Mouse (Mus musculus): Measurements from ENCODE around the gene Gm7970. TPM values are rescaled to one million over a fixed set of nuclear protein-coding genes. Genes with fewer than 3 reads are reported as not detected.
"Not testable (repeated sequence)": the region's sequence is repeated elsewhere in the genome, so short reads cannot be mapped to it uniquely, and the experiment has no call there.

Gm7970 gene
- polyA plus RNA-seq (2012; rRNA removed) = not detected in 2 replicates

DNA sequence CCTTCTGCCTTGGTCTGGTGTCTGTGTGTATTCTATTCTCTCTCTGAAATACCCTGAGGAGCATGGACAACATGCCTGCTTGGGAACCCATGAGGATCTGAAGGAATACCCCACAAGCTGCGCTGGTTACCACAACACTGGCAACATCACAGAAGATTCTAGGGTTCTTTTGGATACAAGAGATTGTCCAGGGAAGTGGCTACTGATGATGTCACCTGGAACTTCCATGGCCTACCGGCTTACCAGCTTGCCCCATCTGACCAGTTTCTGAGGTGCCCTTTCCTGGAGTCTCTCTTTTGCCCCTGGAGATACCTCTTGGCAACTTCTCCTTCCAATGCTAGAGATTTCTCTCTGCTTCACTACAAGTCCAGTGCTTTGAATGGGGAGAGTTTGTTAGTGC lies at the start of gene Gm7970:
TSS of gene Gm7970 (minus strand) at position 101 of the 400 bp plus-strand sequence.
- DNase-seq (ENCODE audit: low read depth, low spot score) = not testable (repeated sequence)
- no CpG with 5 or more reads among the region's 2 CpGs for WGBS

DNA sequence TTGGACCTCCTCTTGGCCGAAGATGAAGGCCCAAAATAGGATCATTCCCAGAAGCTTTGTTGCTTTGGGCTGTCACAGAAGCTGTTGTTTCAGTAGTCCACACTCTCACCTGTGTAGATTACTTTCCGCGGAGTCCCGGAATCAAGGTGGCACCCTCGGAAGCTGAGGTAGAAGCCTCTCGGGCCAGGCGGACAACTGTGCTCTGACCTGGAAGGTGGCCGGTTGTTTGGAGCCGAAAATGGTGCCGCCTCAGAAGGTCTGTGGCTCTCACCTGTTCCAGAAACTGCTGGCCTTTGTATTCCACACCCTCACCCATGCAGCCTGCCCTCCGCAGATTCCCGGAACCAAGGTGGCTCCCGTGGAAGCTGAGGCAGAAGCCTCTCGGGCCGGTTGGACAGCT lies 45.6 kb upstream of the Gm7970 start:
- not testable (repeated sequence) for DNase-seq (ENCODE audit: low read depth, low spot score)
- 94% methylated on average over 15 of the region's 15 CpGs for WGBS

GRCm38 (mm10) chr14:41586346-41586745 lies 31.0 kb upstream of the Gm7970 start:
- DNase-seq (ENCODE audit: low read depth, low spot score) = not testable (repeated sequence)
- 81% methylated on average over 1 of the region's 1 CpGs for WGBS

GRCm38 (mm10) chr14:41572911-41573310 lies 17.5 kb upstream of the Gm7970 start, which contains the start of gene 1700049E17Rik2:
Gene 1700049E17Rik2, plus strand, starts transcription at chr14:41573211.
- DNase-seq (ENCODE audit: low read depth, low spot score) = not testable (repeated sequence)
- WGBS = no CpG with 5 or more reads among the region's 1 CpGs

DNA sequence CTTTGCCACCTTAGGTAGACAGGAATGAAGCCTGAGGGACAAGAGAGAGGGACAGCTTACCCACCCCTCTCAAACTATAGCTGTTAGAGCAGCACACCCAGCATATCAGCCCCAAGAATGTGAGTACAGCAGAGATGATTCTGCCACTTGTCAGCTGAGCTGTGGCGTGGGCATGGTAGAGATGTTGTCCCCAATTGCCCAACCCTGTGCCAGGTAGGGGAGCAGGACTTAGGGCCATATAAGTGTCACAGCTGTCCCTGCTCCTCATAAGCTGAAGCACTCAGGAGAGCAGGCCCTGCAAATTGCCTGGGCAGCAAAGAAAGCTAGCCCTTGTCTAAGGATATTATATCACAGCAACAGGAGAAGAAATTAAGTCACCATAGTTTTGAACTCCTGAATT lies 30.7 kb downstream of the Gm7970 start:
- not testable (repeated sequence) for DNase-seq (ENCODE audit: low read depth, low spot score)
- WGBS = 82% methylated on average over 1 of the region's 1 CpGs

DNA sequence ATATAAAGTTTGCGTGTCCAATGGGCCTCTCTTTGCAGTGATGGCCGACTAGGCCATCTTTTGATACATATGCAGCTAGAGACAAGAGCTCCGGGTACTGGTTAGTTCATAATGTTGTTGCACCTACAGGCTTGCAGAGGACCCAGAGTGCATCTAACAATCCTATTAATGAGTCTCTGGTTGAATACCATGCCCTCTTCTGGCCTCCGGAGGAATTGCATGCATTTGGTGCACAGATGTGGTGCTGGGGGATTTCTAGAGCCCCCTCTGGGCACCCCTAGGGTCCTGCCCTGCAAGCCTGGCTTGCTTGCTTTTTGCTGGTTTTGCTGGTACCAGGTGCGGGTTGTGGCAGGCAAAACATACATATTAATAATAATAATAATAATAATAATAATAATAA lies 34.7 kb downstream of the Gm7970 start:
- WGBS = 81% methylated on average over 5 of the region's 5 CpGs
- DNase-seq (ENCODE audit: low read depth, low spot score) = not testable (repeated sequence)

Other genes with a start within 250 kb of the Gm7970 start
- gene Gm5798, start 207.0 kb downstream of the Gm7970 start, polyA plus RNA-seq (2012; rRNA removed) = not detected in 2 replicates
- not detected in 2 replicates for gene Gm7945, start 169.2 kb downstream of the Gm7970 start, polyA plus RNA-seq (2012; rRNA removed)
- gene Gm6482, start 147.3 kb downstream of the Gm7970 start, polyA plus RNA-seq (2012; rRNA removed) = not detected in 2 replicates
- not detected in 2 replicates for gene Gm7954, start 102.1 kb downstream of the Gm7970 start, polyA plus RNA-seq (2012; rRNA removed)
- gene Gm3486, start 66.1 kb downstream of the Gm7970 start, polyA plus RNA-seq (2012; rRNA removed) = not detected in 2 replicates
- not detected in 2 replicates for gene 1700049E17Rik2, start 17.6 kb upstream of the Gm7970 start, polyA plus RNA-seq (2012; rRNA removed)
- not detected in 2 replicates for gene Gm3072, start 69.0 kb upstream of the Gm7970 start, polyA plus RNA-seq (2012; rRNA removed)
- not detected in 2 replicates for gene Gm3676, start 90.9 kb upstream of the Gm7970 start, polyA plus RNA-seq (2012; rRNA removed)
- not detected in 2 replicates for gene Gm8068, start 146.3 kb upstream of the Gm7970 start, polyA plus RNA-seq (2012; rRNA removed)
- gene Gm7929, start 195.0 kb upstream of the Gm7970 start, polyA plus RNA-seq (2012; rRNA removed) = not detected in 2 replicates
- gene Gm47189, start 216.9 kb upstream of the Gm7970 start, polyA plus RNA-seq (2012; rRNA removed) = not detected in 2 replicates